Mouse (Mus musculus): ENCODE results near the gene Setd7. TPM values are rescaled to one million over a fixed set of nuclear protein-coding genes. Genes with fewer than 3 reads are reported as not detected.

Setd7 gene
- polyA plus RNA-seq (2015; fragmentation: Nextera tagmentation; extraction: Ambion mirVana), result 3.3 and 3.6 TPM in 2 replicates

GRCm38 (mm10) chr3:51560511-51561108, at the start of gene Setd7:
Gene Setd7, minus strand, starts transcription at chr3:51560879.

GRCm38 (mm10) chr3:51483741-51484359, 76.8 kb downstream of the Setd7 start, which contains the start of gene Rab33b:
Gene Rab33b, plus strand, starts transcription at chr3:51483920.

Other genes starting within 250 kb of the Setd7 start
- gene Elf2, start 220.2 kb downstream of the Setd7 start, polyA plus RNA-seq (2015; fragmentation: Nextera tagmentation; extraction: Ambion mirVana), result 44.3 and 45.6 TPM in 2 replicates
- gene Mgarp, start 164.1 kb downstream of the Setd7 start, polyA plus RNA-seq (2015; fragmentation: Nextera tagmentation; extraction: Ambion mirVana), result 4.9 and 8.3 TPM in 2 replicates
- gene Ndufc1, start 151.9 kb downstream of the Setd7 start, polyA plus RNA-seq (2015; fragmentation: Nextera tagmentation; extraction: Ambion mirVana), result 806 and 913 TPM in 2 replicates
- 17.8 and 27.2 TPM in 2 replicates for gene Naa15, start 145.7 kb downstream of the Setd7 start, polyA plus RNA-seq (2015; fragmentation: Nextera tagmentation; extraction: Ambion mirVana)
- 26.3 and 34.0 TPM in 2 replicates for gene Rab33b, start 77.0 kb downstream of the Setd7 start, polyA plus RNA-seq (2015; fragmentation: Nextera tagmentation; extraction: Ambion mirVana)
- 11.4 and 12.6 TPM in 2 replicates for gene Mgst2, start 99.5 kb upstream of the Setd7 start, polyA plus RNA-seq (2015; fragmentation: Nextera tagmentation; extraction: Ambion mirVana)

All from urinary bladder, postnatal 0 days (tissue).